Mouse (Mus musculus): ENCODE measurements at regions not wholly inside any gene's neighbourhood (a gene's known extent, or its start where the extent isn't known, plus 50 kb on each side); places are given as distances from the start of the nearest gene placed in this dataset.

DNA sequence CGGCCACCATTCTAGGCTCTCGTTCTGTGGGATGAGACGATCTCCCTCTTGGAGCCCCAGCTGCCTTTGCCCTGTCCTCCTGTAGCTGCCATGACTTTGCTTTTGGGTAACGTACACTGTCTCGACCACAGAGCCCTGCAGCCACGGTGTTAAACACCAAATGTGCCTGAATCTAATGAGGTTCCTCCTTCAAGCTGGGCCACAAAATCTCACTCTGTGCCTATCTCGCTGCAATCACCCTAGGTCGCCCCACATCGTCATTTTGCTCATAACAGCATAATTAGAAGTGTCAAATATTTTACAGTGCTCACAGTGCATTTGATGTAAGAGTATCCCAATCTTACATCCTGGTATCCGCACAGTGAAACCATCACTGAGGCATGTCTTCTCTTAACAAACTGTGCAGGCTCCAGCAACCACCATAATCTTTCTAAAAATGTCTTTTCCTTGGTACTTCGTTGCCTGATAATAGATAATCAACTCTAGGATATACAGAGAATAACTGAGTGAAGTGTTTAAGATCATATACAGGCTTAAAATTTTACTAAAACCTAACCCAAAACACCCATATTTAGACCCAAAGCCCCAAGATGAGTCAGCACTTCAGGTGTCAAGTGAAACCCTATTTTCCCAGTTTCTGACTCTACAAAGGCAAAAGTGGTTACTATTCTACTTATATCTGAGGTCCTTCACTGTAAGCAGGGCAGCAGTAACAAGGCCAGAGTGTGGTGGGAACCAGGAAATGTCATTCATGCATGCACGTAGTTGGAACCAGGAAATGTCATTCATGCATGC is 219.8 kb upstream of the Hs6st1 start:
- no peak for TF ChIP-seq CTCF (IDR thresholded peaks at IDR 0.05; ENCODE audit: low read depth)
- no peak for TF ChIP-seq EP300 (optimal IDR thresholded peaks at IDR 0.05)
- DNase-seq (ENCODE audit: low spot score) = no peak
- Histone ChIP-seq H3K27ac (replicated peaks) (no peak overlapping the region), H3K36me3 (ENCODE audit: control insufficient read depth, insufficient read depth, low read length) (no peaks in the 10 kb centered on the region), H3K4me2 (replicated peaks; ENCODE audit: low read depth) (no peak overlapping the region), H3K4me3 (ENCODE audit: low read depth, low read length) (no peak overlapping the region), H3K27me3 (ENCODE audit: control insufficient read depth, insufficient read depth, low read length) (no peaks in the 10 kb centered on the region), H3K9ac (ENCODE audit: low read length) (no peak overlapping the region), H3K4me1 (replicated peaks; ENCODE audit: control insufficient read depth, insufficient read depth) (no peaks in the 10 kb centered on the region), H3K9me3 (ENCODE audit: control insufficient read depth, low read length) (no peaks in the 10 kb centered on the region)
- 82% methylated on average over 12 of the region's 12 CpGs for WGBS
- ATAC-seq (ENCODE audit: low FRiP score, low TSS enrichment) = no peak

- Histone ChIP-seq H3K9ac (ENCODE audit: low read length) (no peak overlapping the region), H3K4me3 (ENCODE audit: low read depth, low read length) (no peak overlapping the region; the same call in 1 of the 2 replicates), H3K9me3 (ENCODE audit: control insufficient read depth, low read length) (no peaks in the 10 kb centered on the region), H3K4me1 (replicated peaks; ENCODE audit: control insufficient read depth, insufficient read depth) (no peaks in the 10 kb centered on the region), H3K27ac (replicated peaks) (no peak overlapping the region), H3K27me3 (ENCODE audit: control insufficient read depth, insufficient read depth, low read length) (no peaks in the 10 kb centered on the region), H3K4me2 (replicated peaks; ENCODE audit: low read depth) (peak overlapping the region; percentile 43), H3K36me3 (ENCODE audit: control insufficient read depth, insufficient read depth, low read length) (no peaks in the 10 kb centered on the region)
- TF ChIP-seq CTCF (IDR thresholded peaks at IDR 0.05; ENCODE audit: low read depth) (no peak), EP300 (optimal IDR thresholded peaks at IDR 0.05) (no peak)
- no peak for DNase-seq (ENCODE audit: low spot score)
- no peak for ATAC-seq (ENCODE audit: low FRiP score, low TSS enrichment)
- 60% methylated on average over 11 of the region's 11 CpGs for WGBS
Observed at GRCm38 (mm10) chr1:35849406-35850190, 218.6 kb upstream of the Hs6st1 start.

GRCm38 (mm10) chr1:35850191-35850545 is 218.0 kb upstream of the Hs6st1 start:
- 40% methylated on average over 8 of the region's 8 CpGs for WGBS
- no peaks in the 10 kb centered on the region for H3K4me1 ChIP-seq (replicated peaks; ENCODE audit: control insufficient read depth, insufficient read depth)
- H3K9ac ChIP-seq (ENCODE audit: low read length) = no peak overlapping the region
- TF ChIP-seq EP300 (optimal IDR thresholded peaks at IDR 0.05) (no peak), CTCF (IDR thresholded peaks at IDR 0.05; ENCODE audit: low read depth) (no peak)
- H3K4me3 ChIP-seq (ENCODE audit: low read depth, low read length) = no peak overlapping the region; the same call in 1 of the 2 replicates
- no peaks in the 10 kb centered on the region for H3K27me3 ChIP-seq (ENCODE audit: control insufficient read depth, insufficient read depth, low read length)
- peak overlapping the region; percentile 43 for H3K4me2 ChIP-seq (replicated peaks; ENCODE audit: low read depth)
- H3K9me3 ChIP-seq (ENCODE audit: control insufficient read depth, low read length) = no peaks in the 10 kb centered on the region
- no peak for ATAC-seq (ENCODE audit: low FRiP score, low TSS enrichment)
- no peak overlapping the region for H3K27ac ChIP-seq (replicated peaks)
- H3K36me3 ChIP-seq (ENCODE audit: control insufficient read depth, insufficient read depth, low read length) = no peaks in the 10 kb centered on the region
- no peak for DNase-seq (ENCODE audit: low spot score)

DNA sequence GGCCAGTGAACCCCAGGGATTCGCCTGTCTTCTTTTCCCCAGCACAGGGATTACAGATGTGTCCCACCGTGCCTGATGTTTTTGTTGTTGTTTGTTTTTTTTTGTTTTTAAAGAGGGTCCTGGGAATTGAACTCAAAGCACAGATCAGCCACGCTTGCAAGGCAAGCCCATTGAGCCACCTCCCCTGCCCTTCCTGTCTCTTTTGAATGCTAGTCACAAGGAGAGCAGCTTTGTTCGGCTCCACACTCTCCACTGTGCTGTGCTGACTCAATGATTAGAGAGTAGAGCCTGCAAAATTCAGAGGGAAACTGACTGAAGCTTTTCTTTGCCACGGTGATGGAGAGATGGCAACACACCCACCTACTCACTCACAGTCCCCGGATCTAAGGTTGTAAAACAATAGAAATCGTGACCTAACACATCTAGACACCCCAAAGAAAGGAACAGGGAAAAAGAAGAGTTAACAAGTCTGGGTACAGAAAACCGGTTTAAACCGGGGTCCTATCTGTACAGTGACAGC is 217.6 kb upstream of the Hs6st1 start:
- no peak overlapping the region for H3K27ac ChIP-seq (replicated peaks)
- 67% methylated on average over 9 of the region's 9 CpGs for WGBS
- no peak overlapping the region for H3K9ac ChIP-seq (ENCODE audit: low read length)
- H3K4me1 ChIP-seq (replicated peaks; ENCODE audit: control insufficient read depth, insufficient read depth) = no peaks in the 10 kb centered on the region
- H3K9me3 ChIP-seq (ENCODE audit: control insufficient read depth, low read length) = no peaks in the 10 kb centered on the region
- H3K27me3 ChIP-seq (ENCODE audit: control insufficient read depth, insufficient read depth, low read length) = no peaks in the 10 kb centered on the region
- no peak for TF ChIP-seq EP300 (optimal IDR thresholded peaks at IDR 0.05)
- no peak for TF ChIP-seq CTCF (IDR thresholded peaks at IDR 0.05; ENCODE audit: low read depth)
- no peak overlapping the region for H3K4me2 ChIP-seq (replicated peaks; ENCODE audit: low read depth)
- no peaks in the 10 kb centered on the region for H3K36me3 ChIP-seq (ENCODE audit: control insufficient read depth, insufficient read depth, low read length)
- H3K4me3 ChIP-seq (ENCODE audit: low read depth, low read length) = no peak overlapping the region
- ATAC-seq (ENCODE audit: low FRiP score, low TSS enrichment) (no peak), DNase-seq (ENCODE audit: low spot score) (no peak)

- no peaks in the 10 kb centered on the region for H3K27me3 ChIP-seq (ENCODE audit: control insufficient read depth, insufficient read depth, low read length)
- no peaks in the 10 kb centered on the region for H3K9me3 ChIP-seq (ENCODE audit: control insufficient read depth, low read length)
- no peak overlapping the region for H3K4me2 ChIP-seq (replicated peaks; ENCODE audit: low read depth)
- 89% methylated on average over 4 of the region's 4 CpGs for WGBS
- DNase-seq (ENCODE audit: low spot score) = no peak
- no peak overlapping the region for H3K9ac ChIP-seq (ENCODE audit: low read length)
- TF ChIP-seq CTCF (IDR thresholded peaks at IDR 0.05; ENCODE audit: low read depth) (no peak), EP300 (optimal IDR thresholded peaks at IDR 0.05) (no peak)
- no peaks in the 10 kb centered on the region for H3K4me1 ChIP-seq (replicated peaks; ENCODE audit: control insufficient read depth, insufficient read depth)
- H3K27ac ChIP-seq (replicated peaks) = no peak overlapping the region
- no peak for ATAC-seq (ENCODE audit: low FRiP score, low TSS enrichment)
- no peak overlapping the region for H3K4me3 ChIP-seq (ENCODE audit: low read depth, low read length)
- H3K36me3 ChIP-seq (ENCODE audit: control insufficient read depth, insufficient read depth, low read length) = no peaks in the 10 kb centered on the region
Observed at GRCm38 (mm10) chr1:35851681-35852409, 216.4 kb upstream of the Hs6st1 start.

All from stomach, postnatal 0 days (tissue).